Mouse (Mus musculus) MEL (cell line): ENCODE results near the gene Egfr. TPM values are rescaled to one million over a fixed set of nuclear protein-coding genes. Genes with fewer than 3 reads are reported as not detected.

ENCODE experiments used
- DNase-seq: peaks from one replicate; pipeline ENCODE4 v3.0.0; 2011; ENCODE audit warnings: low read depth, low spot score
- H3K27ac ChIP-seq: 2 replicates; pipeline ENCODE4 v1.5.1; 2012; ENCODE audit warnings: low read depth, mild to moderate bottlenecking, control low read depth, low read length, moderate library complexity; ENCODE audit not compliant: control insufficient read depth
- H3K27me3 ChIP-seq, 2 experiments: fragments of 150-350 bp in 1 of 2; sonication (generic) in 1 of 2; 2 replicates each; pipeline ENCODE4 v1.6.1; 2012; ENCODE audit warnings: low read length in 2 of 2, mild to moderate bottlenecking in 2 of 2, improper control_type of control experiment in 1 of 2, moderate library complexity in 1 of 2; ENCODE audit not compliant: insufficient read depth in 2 of 2, control insufficient read depth in 1 of 2
- H3K36me3 ChIP-seq, 2 experiments: 2 replicates each; pipeline ENCODE4 v1.6.1; 2012 to 2014; ENCODE audit warnings: low read length in 2 of 2, improper control_type of control experiment in 1 of 2, inconsistent platforms in 1 of 2, mild to moderate bottlenecking in 1 of 2; ENCODE audit not compliant: insufficient read depth in 2 of 2, control insufficient read depth in 1 of 2
- H3K4me1 ChIP-seq, 2 experiments: fragments of 150-350 bp in 1 of 2; sonication (generic) in 1 of 2; 2 replicates each; pipeline ENCODE4 v1.6.1; 2012; ENCODE audit warnings: low read length in 2 of 2, improper control_type of control experiment in 1 of 2, mild to moderate bottlenecking in 1 of 2; ENCODE audit not compliant: insufficient read depth in 2 of 2, control insufficient read depth in 1 of 2
- H3K4me3 ChIP-seq, 2 experiments: fragments of 150-350 bp in 1 of 2; sonication (generic) in 1 of 2; 2 replicates each; pipeline ENCODE4 v1.5.1; 2012; ENCODE audit warnings: low read depth in 2 of 2, low read length in 2 of 2, mild to moderate bottlenecking in 2 of 2, moderate library complexity in 2 of 2, control low read depth in 1 of 2, improper control_type of control experiment in 1 of 2; ENCODE audit not compliant: control insufficient read depth in 1 of 2, insufficient read depth in 1 of 2
- H3K79me2 ChIP-seq: 2 replicates; pipeline ENCODE4 v1.6.1; 2012; ENCODE audit warnings: mild to moderate bottlenecking, low read length, moderate library complexity; ENCODE audit not compliant: control insufficient read depth, poor library complexity, insufficient read depth
- H3K9ac ChIP-seq: 2 replicates; pipeline ENCODE4 v1.6.1; 2012; ENCODE audit warnings: low read depth, mild to moderate bottlenecking, control low read depth, low read length, moderate library complexity; ENCODE audit not compliant: control insufficient read depth, poor library complexity, severe bottlenecking
- H3K9me3 ChIP-seq: fragments of 150-350 bp; sonication (generic); replicated peaks from 2 replicates; pipeline ENCODE4 v1.6.1; 2012; ENCODE audit warnings: mild to moderate bottlenecking, low read length, improper control_type of control experiment, moderate library complexity; ENCODE audit not compliant: insufficient read depth
- BHLHE40 ChIP-seq: IDR thresholded peaks from 2 replicates; pipeline ENCODE4 v1.6.1; 2012; ENCODE audit warnings: low read depth, mild to moderate bottlenecking, inconsistent platforms, low read length, improper control_type of control experiment, borderline replicate concordance
- CHD2 ChIP-seq: IDR thresholded peaks from 2 replicates; pipeline ENCODE4 v1.6.1; 2011; ENCODE audit warnings: low read length, improper control_type of control experiment
- CTCF ChIP-seq, 3 experiments: IDR thresholded peaks in 2 of 3; conservative IDR thresholded peaks in 1 of 3; 2 replicates each; pipeline ENCODE4 v1.5.1; 2011 to 2012; ENCODE audit warnings: low read length in 3 of 3, low read depth in 2 of 3, mild to moderate bottlenecking in 2 of 3, improper control_type of control experiment in 1 of 3, inconsistent platforms in 1 of 3, mixed read lengths in 1 of 3, moderate library complexity in 1 of 3; ENCODE audit not compliant: control insufficient read depth in 1 of 3, insufficient read depth in 1 of 3, poor library complexity in 1 of 3, severe bottlenecking in 1 of 3
- E2F4 ChIP-seq: IDR thresholded peaks from 2 replicates; pipeline ENCODE4 v1.6.1; 2011; ENCODE audit warnings: low read depth, low read length, improper control_type of control experiment, borderline replicate concordance
- ETS1 ChIP-seq: IDR thresholded peaks from 2 replicates; pipeline ENCODE4 v1.6.1; 2012; ENCODE audit warnings: low read depth, mild to moderate bottlenecking, inconsistent platforms, low read length, improper control_type of control experiment, moderate library complexity
- GABPA ChIP-seq: IDR thresholded peaks from 2 replicates; pipeline ENCODE4 v1.6.1; 2012; ENCODE audit warnings: low read depth, mild to moderate bottlenecking, inconsistent platforms, low read length, improper control_type of control experiment, moderate library complexity
- HCFC1 ChIP-seq: IDR thresholded peaks from 2 replicates; pipeline ENCODE4 v1.6.1; 2012; ENCODE audit warnings: low read depth, mild to moderate bottlenecking, inconsistent platforms, low read length, improper control_type of control experiment, moderate library complexity
- KAT2A ChIP-seq: conservative IDR thresholded peaks from 2 replicates; pipeline ENCODE4 v1.6.1; 2012; ENCODE audit warnings: low read depth, low read length, improper control_type of control experiment, inconsistent platforms
- MAZ ChIP-seq: IDR thresholded peaks from 2 replicates; pipeline ENCODE4 v1.6.1; 2012; ENCODE audit warnings: low read depth, mild to moderate bottlenecking, inconsistent platforms, low read length, improper control_type of control experiment
- MEF2A ChIP-seq: IDR thresholded peaks from 2 replicates; pipeline ENCODE4 v1.6.1; 2014; ENCODE audit warnings: low read depth, mild to moderate bottlenecking, inconsistent platforms, low read length, improper control_type of control experiment; ENCODE audit not compliant: poor library complexity, insufficient replicate concordance, severe bottlenecking; ENCODE audit errors: extremely low read depth
- MYB ChIP-seq: IDR thresholded peaks from 2 replicates; pipeline ENCODE4 v1.6.1; 2011; ENCODE audit warnings: mild to moderate bottlenecking, low read depth, low read length, improper control_type of control experiment
- MYC ChIP-seq: IDR thresholded peaks from 2 replicates; pipeline ENCODE4 v1.6.1; 2011; ENCODE audit warnings: low read depth, mild to moderate bottlenecking, low read length, improper control_type of control experiment, moderate library complexity
- NRF1 ChIP-seq: IDR thresholded peaks from 2 replicates; pipeline ENCODE4 v1.6.1; 2014; ENCODE audit warnings: low read depth, mild to moderate bottlenecking, inconsistent platforms, low read length, improper control_type of control experiment, moderate library complexity; ENCODE audit not compliant: poor library complexity, insufficient read depth, severe bottlenecking
- POLR2A ChIP-seq, 2 experiments: IDR thresholded peaks; 2 replicates each; pipeline ENCODE4 v1.6.1; 2011 to 2012; ENCODE audit warnings: low read length in 2 of 2, mild to moderate bottlenecking in 2 of 2, control low read depth in 1 of 2, improper control_type of control experiment in 1 of 2, low read depth in 1 of 2, moderate library complexity in 1 of 2; ENCODE audit not compliant: control insufficient read depth in 1 of 2, insufficient read depth in 1 of 2, poor library complexity in 1 of 2
- RCOR1 ChIP-seq: IDR thresholded peaks from 2 replicates; pipeline ENCODE4 v1.6.1; 2012; ENCODE audit warnings: low read depth, mild to moderate bottlenecking, inconsistent platforms, low read length, improper control_type of control experiment
- SIN3A ChIP-seq: IDR thresholded peaks from 2 replicates; pipeline ENCODE4 v1.6.1; 2012; ENCODE audit warnings: low read length, improper control_type of control experiment, inconsistent platforms
- TAL1 ChIP-seq: IDR thresholded peaks from 2 replicates; pipeline ENCODE4 v1.6.1; 2012; ENCODE audit warnings: mild to moderate bottlenecking, inconsistent platforms, low read length, moderate library complexity, mixed read lengths
- TBP ChIP-seq: IDR thresholded peaks from 2 replicates; pipeline ENCODE4 v1.8.0; 2011; ENCODE audit warnings: low read depth, low read length, improper control_type of control experiment
- TCF12 ChIP-seq: IDR thresholded peaks from 2 replicates; pipeline ENCODE4 v1.6.1; 2014; ENCODE audit warnings: low read depth, mild to moderate bottlenecking, inconsistent platforms, low read length, improper control_type of control experiment, moderate library complexity
- UBTF ChIP-seq: IDR thresholded peaks from 2 replicates; pipeline ENCODE4 v1.6.1; 2012; ENCODE audit warnings: low read depth, mild to moderate bottlenecking, inconsistent platforms, low read length, improper control_type of control experiment, moderate library complexity, borderline replicate concordance; ENCODE audit not compliant: insufficient read depth
- USF1 ChIP-seq: IDR thresholded peaks from 2 replicates; pipeline ENCODE4 v1.6.1; 2014; ENCODE audit warnings: low read depth, mild to moderate bottlenecking, inconsistent platforms, low read length, improper control_type of control experiment, moderate library complexity
- ZMIZ1 ChIP-seq: IDR thresholded peaks from 2 replicates; pipeline ENCODE4 v1.6.1; 2012; ENCODE audit warnings: low read depth, mild to moderate bottlenecking, inconsistent platforms, low read length, improper control_type of control experiment, moderate library complexity
- polyA plus RNA-seq, 2 experiments: library from polyadenylated mRNA; stranded (reverse) in 1 of 2; unstranded in 1 of 2; fragments of >175 nt in 1 of 2; fragments of >200 nt in 1 of 2; gene quantifications; 2 replicates each; pipeline versions ENCODE4 v1.2.1 to v1.2.4; 2012; ENCODE audit warnings: low replicate concordance in 2 of 2, low read depth in 1 of 2; ENCODE audit not compliant: insufficient read length in 2 of 2, insufficient read depth in 1 of 2, missing spikeins in 1 of 2
- total RNA-seq: library from RNA; depleted of rRNA; stranded (reverse); fragments of 300-350 nt; gene quantifications from 2 replicates; pipeline ENCODE4 v1.2.3, GENCODE M21; 2012

Egfr gene
- total and polyA plus RNA-seq, 3 experiments: not detected

DNA sequence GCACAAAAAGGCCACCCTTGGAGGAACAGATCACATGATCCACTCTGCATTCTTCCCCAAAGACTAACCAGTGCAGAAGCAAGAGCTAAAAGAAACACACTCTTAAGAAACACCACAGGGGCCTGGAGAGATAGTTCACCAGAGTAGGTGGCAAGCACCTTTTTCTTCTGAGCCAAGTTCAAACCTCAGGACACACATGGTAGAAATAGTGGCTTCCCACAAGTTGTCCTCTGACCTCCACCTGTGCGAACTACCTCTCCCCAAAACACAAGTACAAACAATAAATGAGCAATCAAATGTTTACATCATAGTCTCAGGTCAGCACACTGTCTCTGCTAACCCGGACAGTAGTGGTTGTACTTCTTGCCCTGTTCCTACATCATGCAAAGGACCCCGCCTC, 45.5 kb downstream of the Egfr start:
- no peaks in the 10 kb centered on the region for H3K79me2 ChIP-seq
- TF ChIP-seq RCOR1 (no peak), TBP (no peak), SIN3A (no peak)
- H3K36me3 ChIP-seq: no peaks in the 10 kb centered on the region
- no peaks in the 10 kb centered on the region for H3K4me1 ChIP-seq
- no peak overlapping the region for H3K9ac ChIP-seq
- no peaks in the 10 kb centered on the region for H3K9me3 ChIP-seq
- DNase-seq: no peak
- H3K27ac ChIP-seq: no peak overlapping the region
- no peak overlapping the region for H3K4me3 ChIP-seq
- peaks cover 5% of the 10 kb centered on the region in 2 experiments; a peak in 2 of 4 replicates for H3K27me3 ChIP-seq

DNA sequence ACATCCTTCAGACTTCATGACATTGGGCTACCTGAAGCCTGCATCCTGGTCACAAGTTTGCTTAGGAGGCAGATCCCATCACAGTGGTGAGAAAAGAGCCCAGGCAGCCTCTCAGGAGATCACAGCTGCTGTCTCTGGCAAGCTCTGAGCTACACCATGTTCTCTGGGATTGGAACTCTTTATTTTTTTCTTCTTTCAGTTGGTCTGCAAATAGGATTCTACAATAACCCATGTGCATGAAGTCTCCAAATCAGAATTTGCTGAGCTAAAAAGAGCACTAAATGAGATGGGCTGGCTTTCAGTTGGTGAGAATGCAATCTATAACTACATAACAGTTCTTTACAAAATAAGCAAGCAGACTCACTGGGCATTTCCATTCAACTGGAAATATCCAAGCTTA, 46.1 kb downstream of the Egfr start:
- no peaks in the 10 kb centered on the region for H3K79me2 ChIP-seq
- H3K36me3 ChIP-seq: no peaks in the 10 kb centered on the region
- H3K4me1 ChIP-seq: no peaks in the 10 kb centered on the region
- no peak overlapping the region for H3K27ac ChIP-seq
- H3K9ac ChIP-seq: no peak overlapping the region
- no peak for DNase-seq
- peaks cover 3 to 6% of the 10 kb centered on the region in 2 experiments; a peak in 2 of 4 replicates for H3K27me3 ChIP-seq
- TF ChIP-seq GABPA (no peak), BHLHE40 (no peak), CHD2 (no peak), USF1 (no peak), SIN3A (no peak), TAL1 (no peak), HCFC1 (no peak), MEF2A (no peak), TCF12 (no peak), E2F4 (no peak), POLR2A (IDR thresholded peaks at IDR 0.05; ENCODE audit: control insufficient read depth in 1 of 2, insufficient read depth in 1 of 2, low read depth in 1 of 2, low read length in 2 of 2, poor library complexity in 1 of 2) (no peak), MYC (no peak), NRF1 (no peak), ZMIZ1 (no peak), UBTF (no peak), MYB (no peak), MAZ (no peak), CTCF (IDR thresholded peaks at IDR 0.05 in 2 of 3, conservative IDR thresholded peaks at IDR 0.05 in 1 of 3; ENCODE audit: control insufficient read depth in 1 of 3, insufficient read depth in 1 of 3, low read depth in 2 of 3, low read length in 3 of 3, poor library complexity in 1 of 3, severe bottlenecking in 1 of 3) (no peak), ETS1 (no peak), KAT2A (no peak)
- TF ChIP-seq, all 39 proteins: peak for 0
- Histone ChIP-seq H3K4me3 (no peak overlapping the region), H3K9me3 (no peaks in the 10 kb centered on the region)
